Mouse (Mus musculus): ENCODE data around the gene Ptprn2. TPM values are rescaled to one million over a fixed set of nuclear protein-coding genes. Genes with fewer than 3 reads are reported as not detected.

The Ptprn2 gene
- total RNA-seq, 1 experiment from 2014 or later = 0.12 TPM

GRCm38 (mm10) chr12:116713096-116713495, 227.6 kb downstream of the Ptprn2 start:
- no peak for ATAC-seq (ENCODE audit: extremely low read depth, insufficient number of reproducible peaks, low FRiP score, poor library complexity, severe bottlenecking)

GRCm38 (mm10) chr12:116721062-116721461, 235.5 kb downstream of the Ptprn2 start:
- no peak for ATAC-seq (ENCODE audit: extremely low read depth, insufficient number of reproducible peaks, low FRiP score, poor library complexity, severe bottlenecking)

DNA sequence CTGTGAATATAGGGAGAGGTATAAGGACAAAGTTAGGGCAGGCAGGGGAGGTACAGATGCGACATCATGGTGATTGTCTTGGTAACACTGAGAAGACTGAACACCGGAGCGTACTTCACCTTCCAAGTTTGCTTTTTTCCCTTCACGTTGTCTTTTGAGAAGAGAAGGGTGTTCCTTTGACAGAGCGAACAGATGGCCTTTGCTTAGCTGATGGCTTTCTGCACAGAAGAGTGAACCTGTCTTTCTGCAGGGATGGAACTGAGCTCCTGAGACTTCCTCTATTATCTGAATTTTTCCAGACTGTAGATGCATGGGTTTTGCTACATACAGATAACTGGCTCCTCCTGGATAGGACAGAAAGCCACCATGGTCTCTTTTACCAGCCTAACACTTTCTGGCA, 254.6 kb downstream of the Ptprn2 start:
- no peak for ATAC-seq (ENCODE audit: extremely low read depth, insufficient number of reproducible peaks, low FRiP score, poor library complexity, severe bottlenecking)

GRCm38 (mm10) chr12:116741300-116741699, 255.8 kb downstream of the Ptprn2 start:
- ATAC-seq (ENCODE audit: extremely low read depth, insufficient number of reproducible peaks, low FRiP score, poor library complexity, severe bottlenecking) = no peak

GRCm38 (mm10) chr12:116746401-116746800, 260.9 kb downstream of the Ptprn2 start:
- ATAC-seq (ENCODE audit: extremely low read depth, insufficient number of reproducible peaks, low FRiP score, poor library complexity, severe bottlenecking) = no peak

DNA sequence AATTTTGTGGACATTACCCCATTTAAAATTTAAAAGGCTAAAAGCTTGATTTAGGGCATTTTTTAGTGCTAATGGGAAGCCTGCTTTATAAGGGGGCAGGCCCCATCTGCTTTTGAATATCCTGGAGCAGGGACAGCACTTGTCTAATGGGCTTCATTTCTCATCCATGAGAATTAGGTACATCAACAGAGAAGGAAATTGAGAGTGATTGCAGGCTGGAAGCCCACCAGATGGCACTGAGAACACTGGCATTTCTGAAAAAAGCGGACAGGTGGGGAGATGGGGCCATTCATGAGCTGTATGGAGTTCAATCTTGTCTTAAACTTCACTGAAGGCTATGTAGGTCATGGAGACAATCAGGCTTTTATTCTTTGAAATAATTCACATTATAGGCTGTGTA, 267.3 kb downstream of the Ptprn2 start:
- ATAC-seq (ENCODE audit: extremely low read depth, insufficient number of reproducible peaks, low FRiP score, poor library complexity, severe bottlenecking) = no peak

DNA sequence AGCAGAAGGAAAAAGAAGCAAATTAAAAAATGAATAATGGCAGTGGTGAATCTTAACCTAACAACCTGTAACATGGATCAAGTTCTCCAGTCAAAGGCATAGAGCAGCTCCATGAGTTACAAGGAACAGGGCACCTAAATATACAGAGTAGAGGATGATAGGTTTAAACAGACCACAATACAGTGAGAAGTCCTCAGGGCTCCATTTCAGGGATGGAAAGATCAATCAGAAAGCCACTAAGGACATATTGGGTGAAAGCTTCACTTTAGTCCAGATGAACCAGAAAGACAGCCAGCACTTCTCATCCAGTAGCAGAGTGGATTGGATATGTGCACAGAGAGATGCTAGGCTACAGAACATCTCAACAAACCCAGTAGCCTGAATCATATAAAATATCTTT, 278.4 kb downstream of the Ptprn2 start:
- ATAC-seq (ENCODE audit: extremely low read depth, insufficient number of reproducible peaks, low FRiP score, poor library complexity, severe bottlenecking) = no peak

DNA sequence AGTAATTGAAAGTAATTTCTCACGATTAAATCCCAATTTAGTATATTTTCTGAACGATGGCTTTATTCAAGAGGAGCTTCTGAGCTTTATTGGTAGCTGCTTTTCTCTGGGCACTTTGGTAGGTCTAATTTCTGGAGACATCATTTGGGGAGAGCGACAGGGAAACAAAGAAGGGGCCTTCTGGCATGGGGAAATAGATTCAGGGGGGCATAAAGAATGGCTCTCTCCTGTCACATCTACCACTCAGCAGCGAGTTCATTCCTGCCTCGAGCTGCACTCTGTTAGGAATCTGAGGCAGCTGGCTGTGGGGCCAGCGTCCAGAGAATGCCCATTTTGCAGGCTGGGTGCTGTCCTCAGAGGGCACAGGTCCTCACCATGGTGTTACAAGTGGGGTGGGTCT, 285.4 kb downstream of the Ptprn2 start:
- no peak for ATAC-seq (ENCODE audit: extremely low read depth, insufficient number of reproducible peaks, low FRiP score, poor library complexity, severe bottlenecking)

GRCm38 (mm10) chr12:116771493-116771892, 286.0 kb downstream of the Ptprn2 start:
- ATAC-seq (ENCODE audit: extremely low read depth, insufficient number of reproducible peaks, low FRiP score, poor library complexity, severe bottlenecking) = no peak

DNA sequence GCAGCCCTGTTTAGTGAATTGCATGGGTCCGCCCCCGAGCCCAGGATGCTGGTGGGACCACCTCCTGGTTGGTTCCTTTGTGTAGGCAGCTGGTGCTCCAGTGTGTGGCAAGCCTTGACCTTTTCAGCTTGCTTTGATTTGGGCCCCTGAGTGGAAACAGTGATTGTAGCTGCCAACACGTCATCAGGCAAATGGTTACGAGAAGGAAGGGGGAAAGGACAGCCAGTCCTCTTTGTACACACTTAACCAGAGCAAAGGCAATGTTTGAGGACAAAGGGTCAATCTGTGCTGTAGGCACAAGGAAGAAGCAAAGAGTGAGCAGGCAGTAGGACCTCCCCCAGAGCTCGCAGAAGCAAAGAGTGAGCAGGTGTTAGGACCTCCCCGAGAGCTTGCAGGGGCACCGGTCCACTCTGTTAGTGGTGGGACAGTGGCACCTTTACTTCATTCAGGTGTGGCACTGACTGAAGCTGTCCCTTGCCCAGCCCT, 286.6 kb downstream of the Ptprn2 start:
- ATAC-seq (ENCODE audit: extremely low read depth, insufficient number of reproducible peaks, low FRiP score, poor library complexity, severe bottlenecking) = no peak

GRCm38 (mm10) chr12:116773344-116773743, 287.8 kb downstream of the Ptprn2 start:
- no peak for ATAC-seq (ENCODE audit: extremely low read depth, insufficient number of reproducible peaks, low FRiP score, poor library complexity, severe bottlenecking)

DNA sequence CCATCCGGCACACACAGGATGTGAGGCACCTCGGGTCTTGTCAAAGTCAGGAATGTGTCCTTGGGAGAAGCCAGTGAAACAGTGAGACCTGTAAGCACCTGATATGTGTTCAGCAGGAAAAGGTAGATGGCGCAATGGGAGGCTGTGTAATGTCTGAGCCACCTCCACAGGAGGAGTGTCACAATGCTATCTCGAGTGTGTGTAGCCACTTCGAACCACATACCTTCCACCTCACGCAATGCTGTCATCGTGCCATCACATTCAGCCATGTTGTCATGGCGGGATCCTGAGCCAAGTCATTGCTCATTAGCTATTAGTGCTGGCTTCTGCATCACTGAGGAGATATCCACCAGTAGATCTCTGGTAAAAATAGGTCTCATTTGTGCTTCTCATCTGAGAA, 290.9 kb downstream of the Ptprn2 start:
- no peak for ATAC-seq (ENCODE audit: extremely low read depth, insufficient number of reproducible peaks, low FRiP score, poor library complexity, severe bottlenecking)

- ATAC-seq (ENCODE audit: extremely low read depth, insufficient number of reproducible peaks, low FRiP score, poor library complexity, severe bottlenecking) = no peak
These were observed 292.9 kb downstream of the Ptprn2 start for GRCm38 (mm10) chr12:116778095-116779090.

DNA sequence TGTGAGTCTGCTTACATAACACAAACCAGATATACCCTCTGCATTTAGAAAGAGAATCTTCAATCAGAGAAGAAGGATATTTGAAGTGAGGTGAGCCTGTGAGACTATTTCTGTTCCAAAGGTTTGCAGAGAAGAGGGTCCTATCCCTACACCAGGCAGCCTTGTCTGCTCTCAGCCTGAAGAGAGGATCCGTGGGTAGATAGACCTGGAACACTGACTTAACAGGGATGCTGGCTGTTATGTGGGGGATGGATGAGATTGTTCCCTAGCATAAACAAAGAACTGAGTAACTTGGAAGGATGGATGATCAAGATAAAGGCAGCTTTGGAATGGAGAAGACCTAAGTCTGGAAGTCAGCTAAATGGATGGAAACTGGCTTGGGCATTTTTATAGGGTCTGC, 294.9 kb downstream of the Ptprn2 start:
- ATAC-seq (ENCODE audit: extremely low read depth, insufficient number of reproducible peaks, low FRiP score, poor library complexity, severe bottlenecking) = no peak

GRCm38 (mm10) chr12:116785731-116786130, 300.2 kb downstream of the Ptprn2 start:
- no peak for ATAC-seq (ENCODE audit: extremely low read depth, insufficient number of reproducible peaks, low FRiP score, poor library complexity, severe bottlenecking)

DNA sequence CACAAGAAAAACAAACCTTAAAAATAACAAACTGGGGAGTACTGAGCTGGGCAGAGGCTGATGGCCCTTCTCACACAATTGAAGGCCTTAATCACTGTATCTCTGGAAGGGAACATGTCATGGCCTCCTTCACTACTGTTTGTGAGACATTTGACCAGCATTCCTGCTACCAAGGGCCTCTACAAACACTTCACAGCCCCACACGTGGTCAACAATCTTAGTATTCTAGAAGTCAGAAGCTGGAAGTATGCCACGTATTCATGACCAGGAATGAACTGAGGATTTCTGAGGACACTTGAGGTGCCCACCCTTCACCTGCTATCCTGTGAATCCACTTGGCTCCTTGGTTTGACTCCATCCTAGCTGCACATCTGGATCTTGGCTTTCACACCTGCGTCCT, 302.8 kb downstream of the Ptprn2 start:
- no peak for ATAC-seq (ENCODE audit: extremely low read depth, insufficient number of reproducible peaks, low FRiP score, poor library complexity, severe bottlenecking)

GRCm38 (mm10) chr12:116803331-116803730, 317.8 kb downstream of the Ptprn2 start:
- ATAC-seq (ENCODE audit: extremely low read depth, insufficient number of reproducible peaks, low FRiP score, poor library complexity, severe bottlenecking) = no peak

DNA sequence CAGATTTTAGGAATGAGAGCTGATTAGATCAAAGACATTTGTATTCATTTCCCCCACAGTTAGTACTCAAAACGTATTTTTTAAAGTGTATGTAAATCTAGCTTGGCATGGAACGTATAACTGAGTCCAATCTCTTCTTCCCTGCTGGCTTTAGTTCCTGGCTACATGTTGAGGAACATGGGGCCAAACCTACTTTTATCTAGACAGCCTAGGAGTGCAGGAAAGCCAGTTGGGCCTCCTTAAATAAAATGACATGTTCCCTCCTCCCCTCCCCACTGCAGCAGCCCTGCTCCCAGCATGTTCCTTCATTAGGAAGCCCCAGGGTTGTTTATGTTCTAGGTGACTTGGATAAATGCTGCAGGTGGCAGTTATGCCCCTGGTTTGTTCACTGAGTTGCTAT, 319.2 kb downstream of the Ptprn2 start:
- ATAC-seq (ENCODE audit: extremely low read depth, insufficient number of reproducible peaks, low FRiP score, poor library complexity, severe bottlenecking) = no peak

DNA sequence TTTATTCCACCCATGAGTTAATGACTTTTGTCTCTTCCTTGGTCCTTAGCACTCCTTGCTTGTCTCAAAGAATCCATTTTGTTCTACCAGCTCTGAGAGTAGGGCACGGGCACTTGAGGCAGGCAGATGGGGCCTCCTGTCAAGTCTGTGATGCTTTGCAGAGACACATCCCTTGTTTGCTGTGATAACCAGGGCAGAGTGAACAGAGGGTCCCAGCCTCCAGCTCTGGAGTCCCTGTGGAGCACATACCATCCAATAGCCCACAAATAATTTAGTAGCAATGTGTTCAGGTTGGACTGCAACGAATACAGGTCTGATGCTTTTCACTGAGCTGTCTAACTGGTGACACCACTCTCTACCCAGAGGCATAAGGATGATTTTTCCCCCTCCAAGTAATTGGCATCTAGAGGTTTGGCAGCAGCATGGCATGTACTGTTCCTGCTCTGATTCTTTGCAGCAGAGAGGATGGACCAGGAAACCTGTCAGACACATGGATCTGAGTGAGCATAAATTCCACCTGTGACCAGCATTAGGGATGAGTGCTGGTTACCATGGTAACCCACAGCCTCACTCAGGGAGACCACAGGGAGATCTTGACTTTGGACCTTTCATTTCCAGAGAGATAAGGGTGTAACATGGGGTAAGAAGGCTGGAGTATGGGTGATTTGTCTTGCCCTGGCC, 319.7 kb downstream of the Ptprn2 start:
- ATAC-seq (ENCODE audit: extremely low read depth, insufficient number of reproducible peaks, low FRiP score, poor library complexity, severe bottlenecking) = no peak

- no peak for ATAC-seq (ENCODE audit: extremely low read depth, insufficient number of reproducible peaks, low FRiP score, poor library complexity, severe bottlenecking)
These were observed 320.6 kb downstream of the Ptprn2 start for GRCm38 (mm10) chr12:116806089-116806488.

Measured in neutrophil, adult 5-6 weeks (primary cell).